Mouse (Mus musculus): ENCODE results near the gene Gm13199. TPM values are rescaled to one million over a fixed set of nuclear protein-coding genes. Genes with fewer than 3 reads are reported as not detected.
A peak's percentile ranks its signal among the peaks of the same experiment; 100 is the strongest.

Gene Gm13199
- 1.4 and 1.6 TPM in 2 replicates for total RNA-seq (2017)

DNA sequence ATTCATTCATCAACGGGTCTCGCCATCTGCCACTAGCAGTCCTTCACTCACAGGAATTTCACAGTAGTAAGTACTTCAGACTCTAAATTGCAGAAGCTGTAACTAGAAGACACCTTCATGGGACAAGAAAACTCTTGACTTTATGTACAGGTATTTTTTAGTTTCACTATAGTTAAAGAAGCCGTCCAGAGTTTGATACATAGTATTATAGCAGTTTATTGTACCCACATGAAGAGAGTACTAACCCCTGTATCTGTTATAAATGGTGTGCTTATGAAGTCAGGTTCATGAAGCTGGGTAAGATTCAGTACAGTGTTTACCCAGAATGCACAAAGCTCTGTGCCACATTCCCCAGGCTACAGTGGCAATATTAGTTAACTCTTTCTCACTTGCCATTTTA, at the start of gene Gm13199:
TSS of gene Gm13199 (minus strand) at position 101 of the 400 bp plus-strand sequence.
- ATAC-seq (replicated peaks; ENCODE audit: low read depth, poor library complexity, severe bottlenecking): no peak

DNA sequence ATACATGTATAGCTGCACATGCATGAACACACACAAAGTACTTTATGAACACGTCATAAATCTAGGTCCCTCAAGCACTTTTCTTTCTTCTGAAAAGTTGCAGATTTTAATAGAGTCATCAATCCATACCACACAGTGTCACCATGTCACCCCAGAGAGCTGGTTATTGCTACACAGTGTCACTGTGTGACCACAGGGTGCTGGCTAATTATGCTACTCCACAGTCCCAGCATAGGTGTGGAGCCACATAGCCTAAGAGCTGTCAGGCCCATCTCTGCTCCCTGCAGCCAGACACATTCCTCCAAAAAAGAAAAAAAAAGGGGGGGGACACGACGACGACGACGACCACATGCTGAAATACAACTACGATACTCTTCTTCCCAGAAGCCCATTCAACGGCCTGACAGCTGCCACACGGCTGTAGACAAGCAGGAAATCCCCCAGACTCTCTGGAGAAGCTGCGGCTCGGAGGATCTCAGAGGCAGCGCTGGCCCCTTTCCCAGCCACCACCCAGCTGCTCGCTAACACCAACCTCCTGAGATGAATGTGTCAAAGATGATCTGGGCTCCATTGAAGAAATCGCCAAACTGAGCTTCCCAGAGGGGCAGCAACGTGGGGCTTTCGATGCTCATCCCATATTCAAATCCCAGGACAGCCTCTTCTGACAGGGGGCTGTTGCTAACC, 48.7 kb upstream of the Gm13199 start:
- no peak for ATAC-seq (replicated peaks; ENCODE audit: low read depth, poor library complexity, severe bottlenecking)

DNA sequence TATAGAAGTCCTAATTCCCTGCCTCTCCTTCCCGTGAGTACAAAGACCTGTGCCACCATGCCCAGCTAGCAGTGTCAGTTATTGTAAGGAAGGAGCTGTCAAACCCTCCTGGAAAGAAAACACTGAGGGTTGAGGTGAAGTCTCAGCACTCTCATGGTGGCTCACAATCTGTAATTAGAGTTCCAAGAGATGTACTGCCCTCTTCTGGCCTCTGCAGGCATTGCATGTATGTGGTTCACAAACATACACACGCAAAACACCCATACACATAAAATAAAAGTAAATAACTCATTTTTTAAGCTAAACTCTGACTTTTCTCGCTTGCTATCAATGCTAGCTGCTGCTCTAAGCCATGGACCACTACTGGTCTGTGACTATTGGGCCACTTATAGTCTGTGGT, 43.9 kb upstream of the Gm13199 start:
- ATAC-seq (replicated peaks; ENCODE audit: low read depth, poor library complexity, severe bottlenecking): peak; percentile 75

- ATAC-seq (replicated peaks; ENCODE audit: low read depth, poor library complexity, severe bottlenecking): no peak
Observed at GRCm38 (mm10) chr2:5906092-5906491, 43.4 kb upstream of the Gm13199 start.

DNA sequence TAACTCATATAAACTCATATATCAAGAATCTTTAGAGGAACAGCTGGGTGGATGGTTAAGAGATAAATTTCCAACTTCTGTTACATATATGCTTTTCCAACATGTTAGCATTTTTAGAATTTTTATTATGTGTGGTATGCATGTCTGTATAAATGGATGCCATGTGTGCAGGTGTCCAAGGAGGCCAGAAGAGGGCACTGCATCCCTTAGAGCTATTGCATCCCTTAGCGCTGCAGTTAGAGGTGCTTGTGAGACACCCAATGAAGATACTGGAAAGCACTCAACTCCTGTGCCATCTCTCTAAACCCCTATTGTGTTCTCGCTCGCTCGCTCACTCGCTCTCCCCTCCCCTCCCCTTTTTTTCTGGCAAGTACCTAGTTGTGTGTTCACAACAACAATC, 37.4 kb upstream of the Gm13199 start:
- ATAC-seq (replicated peaks; ENCODE audit: low read depth, poor library complexity, severe bottlenecking): peak; percentile 67

- ATAC-seq (replicated peaks; ENCODE audit: low read depth, poor library complexity, severe bottlenecking): peak; percentile 95
Observed at GRCm38 (mm10) chr2:5894843-5895570, 32.3 kb upstream of the Gm13199 start, which contains the start of gene Sec61a2. Gene Sec61a2 (minus strand): TSS chr2:5895432.

DNA sequence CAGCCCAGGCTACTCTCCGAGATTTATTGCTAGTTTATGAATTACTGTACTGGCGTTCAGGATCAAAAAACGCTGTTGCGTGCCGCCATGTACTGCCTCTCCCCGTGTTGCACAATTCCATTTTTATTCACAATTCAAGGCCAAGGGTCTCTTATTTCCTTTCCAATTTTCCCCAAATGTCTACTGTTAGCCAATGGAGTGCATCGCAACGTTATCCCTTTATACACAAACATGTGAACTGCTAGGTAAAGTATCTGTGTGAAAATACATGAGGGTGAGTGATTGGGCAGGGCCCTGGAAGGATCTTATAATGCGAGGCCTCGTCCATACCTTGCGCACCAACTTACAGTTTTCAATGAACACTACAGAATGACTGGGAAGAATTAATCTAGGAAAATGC, 31.6 kb upstream of the Gm13199 start:
- no peak for ATAC-seq (replicated peaks; ENCODE audit: low read depth, poor library complexity, severe bottlenecking)

- no peak for ATAC-seq (replicated peaks; ENCODE audit: low read depth, poor library complexity, severe bottlenecking)
Observed at GRCm38 (mm10) chr2:5889412-5889811, 26.7 kb upstream of the Gm13199 start.

DNA sequence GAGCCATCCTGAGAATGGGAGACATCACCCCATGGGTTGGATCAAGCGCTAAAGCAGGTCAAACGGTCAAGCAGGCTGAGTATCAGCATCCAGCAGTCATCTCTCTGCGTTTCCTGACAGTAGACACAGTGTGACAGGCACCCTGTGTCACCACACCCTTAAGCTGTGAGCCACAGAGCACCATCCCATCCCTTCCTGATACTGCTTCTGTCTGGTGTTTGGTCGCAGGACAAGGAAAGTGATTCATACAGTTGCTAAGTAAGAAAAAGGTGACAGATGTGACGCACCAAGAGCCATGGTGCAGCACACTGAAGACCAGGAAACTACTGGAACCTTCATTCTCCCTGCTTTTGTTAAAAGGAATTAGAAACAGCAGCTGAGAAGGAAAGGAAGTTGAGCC, 26.1 kb upstream of the Gm13199 start:
- no peak for ATAC-seq (replicated peaks; ENCODE audit: low read depth, poor library complexity, severe bottlenecking)

GRCm38 (mm10) chr2:5877446-5877845, 14.7 kb upstream of the Gm13199 start:
- ATAC-seq (replicated peaks; ENCODE audit: low read depth, poor library complexity, severe bottlenecking): no peak

DNA sequence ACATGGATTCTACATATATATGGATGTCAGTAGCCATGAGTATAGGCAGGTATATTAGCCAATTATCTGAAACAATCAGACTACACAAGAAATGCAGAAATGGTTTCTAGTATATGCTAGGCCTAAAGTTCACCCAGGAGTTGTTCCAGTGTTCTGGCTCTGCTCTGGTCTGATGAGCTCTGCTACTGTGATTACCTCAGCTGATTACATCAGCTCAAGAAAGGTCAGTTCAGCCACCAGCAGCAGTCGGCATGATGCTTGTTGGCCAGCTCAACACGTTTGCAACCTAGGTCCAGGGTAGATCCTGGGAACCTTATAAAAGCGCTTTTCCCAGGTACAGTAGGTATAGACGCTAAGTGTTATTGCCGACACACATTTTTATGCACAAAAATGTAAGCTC, 7.0 kb upstream of the Gm13199 start:
- ATAC-seq (replicated peaks; ENCODE audit: low read depth, poor library complexity, severe bottlenecking): no peak

DNA sequence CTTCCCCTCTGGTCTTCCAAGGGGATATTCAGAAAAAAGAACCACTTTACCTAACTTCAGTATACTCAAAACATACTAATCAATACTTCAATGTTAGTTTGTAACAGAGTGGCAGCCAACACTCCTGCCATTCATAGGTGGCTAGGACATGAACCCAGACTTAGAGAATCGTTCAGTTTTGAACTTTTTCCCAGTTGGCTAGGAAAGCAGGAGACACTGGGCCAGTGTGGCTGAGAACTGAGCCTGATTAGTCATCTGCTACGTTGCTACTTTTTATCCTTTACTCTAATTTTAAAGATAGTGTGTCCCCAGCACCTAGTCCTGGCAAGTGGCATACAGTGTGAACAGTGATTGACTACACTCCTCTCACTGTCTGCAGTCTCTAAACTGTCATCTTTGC, 4.9 kb upstream of the Gm13199 start:
- no peak for ATAC-seq (replicated peaks; ENCODE audit: low read depth, poor library complexity, severe bottlenecking)

DNA sequence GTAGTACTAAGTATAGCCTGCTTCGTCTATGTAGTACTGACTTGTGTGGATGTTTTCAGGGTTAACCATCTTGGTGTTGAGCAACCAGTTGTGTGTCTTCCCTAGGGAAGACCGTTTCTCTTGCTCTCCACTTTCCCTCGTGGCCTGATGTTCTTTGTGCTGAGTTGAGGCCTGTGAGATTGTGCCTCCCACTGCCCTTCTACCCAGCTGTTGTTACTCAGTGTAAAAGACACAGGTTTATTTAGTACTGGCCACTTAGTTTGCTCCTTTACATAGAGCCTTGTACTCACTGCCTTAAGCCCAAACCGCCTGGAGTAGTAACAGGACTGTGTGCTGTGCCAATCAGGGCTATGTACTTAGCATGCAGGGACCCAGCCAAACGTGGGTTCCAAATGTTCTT, 10.9 kb downstream of the Gm13199 start:
- ATAC-seq (replicated peaks; ENCODE audit: low read depth, poor library complexity, severe bottlenecking): no peak

GRCm38 (mm10) chr2:5851116-5851515, 11.6 kb downstream of the Gm13199 start:
- no peak for ATAC-seq (replicated peaks; ENCODE audit: low read depth, poor library complexity, severe bottlenecking)

DNA sequence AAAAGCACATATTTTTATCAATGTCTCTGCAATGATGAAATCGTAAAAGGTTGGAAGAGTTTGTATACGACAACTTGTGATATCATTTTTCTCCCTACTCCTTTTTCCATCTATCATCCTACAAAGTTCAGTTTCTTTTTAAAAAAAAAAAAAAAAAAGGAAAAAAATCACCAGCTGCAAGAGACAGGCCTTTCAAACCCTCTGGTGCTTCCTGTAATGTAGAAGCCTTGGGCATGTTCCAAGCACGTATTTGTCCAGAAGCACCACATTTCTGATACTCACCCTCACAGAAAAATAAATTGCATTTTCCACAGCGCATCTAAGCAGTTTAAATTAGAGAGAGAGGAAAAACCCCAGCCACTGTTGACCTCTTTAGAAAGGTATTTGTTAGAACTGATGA, 16.9 kb downstream of the Gm13199 start:
- no peak for ATAC-seq (replicated peaks; ENCODE audit: low read depth, poor library complexity, severe bottlenecking)

- peak; percentile 99 for ATAC-seq (replicated peaks; ENCODE audit: low read depth, poor library complexity, severe bottlenecking)
Observed at GRCm38 (mm10) chr2:5844873-5845631, 17.7 kb downstream of the Gm13199 start, which contains the start of the genes Nudt5 and Cdc123. Gene Nudt5 (plus strand): TSS chr2:5845019. Gene Cdc123 (minus strand): TSS chr2:5845164.

- peak; percentile 19 for ATAC-seq (replicated peaks; ENCODE audit: low read depth, poor library complexity, severe bottlenecking)
Observed at GRCm38 (mm10) chr2:5844181-5844872, 18.4 kb downstream of the Gm13199 start.

DNA sequence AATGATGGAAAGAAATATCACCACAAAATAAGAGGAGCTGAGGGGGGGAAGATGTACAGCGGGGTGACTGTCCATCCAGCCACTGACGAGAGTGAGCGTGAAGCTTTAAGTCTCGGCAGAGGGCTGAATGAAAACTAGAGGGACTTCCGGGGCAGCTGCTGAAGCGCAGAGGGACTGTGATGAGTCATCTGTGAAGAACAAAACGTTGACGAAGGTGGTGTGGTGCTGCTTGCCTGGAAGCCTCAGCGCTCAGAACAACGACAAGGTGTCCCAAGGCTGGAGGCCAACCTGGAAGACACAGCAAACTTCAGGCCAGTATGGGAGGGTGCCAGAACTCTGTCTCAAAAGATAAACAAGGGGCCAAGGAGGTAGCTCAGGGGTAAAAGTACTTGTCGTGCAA, 21.9 kb downstream of the Gm13199 start:
- ATAC-seq (replicated peaks; ENCODE audit: low read depth, poor library complexity, severe bottlenecking): no peak

DNA sequence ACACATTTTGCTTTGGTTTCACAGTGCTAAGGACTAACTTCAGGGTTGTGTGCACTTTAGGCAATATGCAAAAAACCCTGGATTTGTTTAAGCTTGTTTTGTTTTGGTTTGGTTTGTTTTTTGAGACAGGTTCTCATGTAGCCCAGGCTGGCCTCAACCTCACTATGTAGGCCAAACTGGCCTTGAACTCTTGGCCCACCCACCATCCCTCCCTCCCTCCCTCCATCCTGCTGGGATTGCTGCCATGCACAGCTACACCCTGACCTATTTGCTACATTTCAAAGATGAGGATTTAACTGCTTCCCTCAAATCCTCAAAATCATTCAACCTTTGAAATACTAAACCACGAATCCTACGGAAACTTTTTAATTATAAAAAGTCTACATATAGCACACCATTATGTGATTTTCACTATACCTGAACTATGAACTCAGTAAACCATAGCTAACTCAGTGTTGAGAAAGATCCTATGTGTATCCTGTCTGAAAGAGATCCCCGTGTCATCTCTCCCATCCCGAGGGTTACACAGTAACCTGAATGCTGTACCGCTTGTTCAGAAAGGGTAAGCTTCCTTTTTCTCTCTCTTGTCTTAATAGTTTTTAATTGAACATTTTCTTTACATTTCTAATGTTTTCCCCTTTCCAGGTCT, 37.3 kb downstream of the Gm13199 start:
- ATAC-seq (replicated peaks; ENCODE audit: low read depth, poor library complexity, severe bottlenecking): no peak

DNA sequence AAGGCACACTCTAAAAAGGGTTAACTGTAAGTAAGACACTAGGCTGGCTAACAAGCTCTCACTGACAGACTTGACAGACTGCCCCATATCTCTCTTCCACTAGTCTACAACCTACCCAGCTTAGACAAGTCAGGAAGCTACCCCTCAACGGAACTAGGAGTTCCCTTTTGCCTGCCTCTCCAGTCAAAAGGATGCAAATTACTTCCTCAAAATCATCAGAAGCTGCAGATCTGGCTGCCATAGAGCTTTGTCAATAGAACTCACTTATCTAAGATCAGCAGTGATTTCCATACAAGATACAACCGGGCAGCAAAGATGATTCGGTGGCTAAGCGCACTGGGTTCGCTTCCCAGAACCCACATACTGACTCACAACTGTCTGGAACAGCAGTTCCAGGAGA, 38.0 kb downstream of the Gm13199 start:
- peak; percentile 97 for ATAC-seq (replicated peaks; ENCODE audit: low read depth, poor library complexity, severe bottlenecking)

All from common myeloid progenitor, adult 5-6 weeks (primary cell).